Mouse (Mus musculus) neural tube, embryonic 13.5 days (tissue): ENCODE measurements around the gene Dbil5. TPM values are rescaled to one million over a fixed set of nuclear protein-coding genes. Genes with fewer than 3 reads are reported as not detected.
"Not testable (repeated sequence)": the region's sequence is repeated elsewhere in the genome, so short reads cannot be mapped to it uniquely, and the experiment has no call there.

Source experiments
- ATAC-seq: fragments of 200-750 bp; cut with Nextera tagmentation; 2 replicates; pipeline ENCODE4 v1.8.0; 2017; ENCODE audit warnings: low read depth, mild to moderate bottlenecking, moderate TSS enrichment, moderate library complexity
- H3K27ac ChIP-seq: fragments of 300-500 bp; sonication (generic); replicated peaks from 2 replicates; pipeline ENCODE4 v1.5.1; 2015; ENCODE audit warnings: moderate library complexity, mild to moderate bottlenecking, inconsistent platforms
- H3K27me3 ChIP-seq: fragments of 300-500 bp; sonication (generic); 2 replicates; pipeline ENCODE4 v1.6.1; 2015; ENCODE audit warnings: mild to moderate bottlenecking, inconsistent platforms
- H3K36me3 ChIP-seq: fragments of 300-500 bp; sonication (generic); 2 replicates; pipeline ENCODE4 v1.6.1; 2015; ENCODE audit warnings: mild to moderate bottlenecking, inconsistent platforms
- H3K4me1 ChIP-seq: fragments of 300-500 bp; sonication (generic); replicated peaks from 2 replicates; pipeline ENCODE4 v1.6.1; 2015; ENCODE audit warnings: inconsistent platforms
- H3K4me2 ChIP-seq: fragments of 300-500 bp; sonication (generic); 2 replicates; pipeline ENCODE4 v1.6.1; 2015; ENCODE audit warnings: inconsistent platforms, mild to moderate bottlenecking, moderate library complexity
- H3K4me3 ChIP-seq: fragments of 300-500 bp; sonication (generic); 2 replicates; pipeline ENCODE4 v1.5.1; 2015; ENCODE audit warnings: mild to moderate bottlenecking, inconsistent platforms
- H3K9ac ChIP-seq: fragments of 300-500 bp; sonication (generic); 2 replicates; pipeline ENCODE4 v1.6.1; 2015; ENCODE audit warnings: moderate library complexity, mild to moderate bottlenecking, inconsistent platforms
- H3K9me3 ChIP-seq: fragments of 300-500 bp; sonication (generic); 2 replicates; pipeline ENCODE4 v1.6.1; 2016; ENCODE audit warnings: inconsistent platforms
- WGBS: fragments of 180-500 bp; shearing (Covaris S2); methylation state at CpG from one replicate; pipeline ENCODE4 v1.1.7; 2015; 5-methylcytosine and 5-hydroxymethylcytosine counted together
- polyA plus RNA-seq: library from polyadenylated mRNA; unstranded; fragments of >200 nt; fragmentation: Nextera tagmentation; extraction: Ambion mirVana; gene quantifications from 2 replicates; pipeline ENCODE4 v1.2.1, GENCODE M21; 2015

The Dbil5 gene
- polyA plus RNA-seq, 1 experiment from 2014 or later, result 0.73 TPM

- Histone ChIP-seq H3K4me2 (no peak overlapping the region), H3K4me3 (no peak overlapping the region), H3K4me1 (peaks cover 12% of the 10 kb centered on the region), H3K27me3 (no peaks in the 10 kb centered on the region), H3K9ac (no peak overlapping the region), H3K36me3 (peaks cover 72% of the 10 kb centered on the region), H3K9me3 (no peaks in the 10 kb centered on the region), H3K27ac (no peak overlapping the region)
- ATAC-seq, result no peak
- WGBS, result 90% methylated on average over 5 of the region's 5 CpGs
Measured at GRCm38 (mm10) chr11:76206793-76207192, 10.6 kb upstream of the Dbil5 start.

- peaks cover 83% of the 10 kb centered on the region for H3K36me3 ChIP-seq
- 90% methylated on average over 13 of the region's 13 CpGs for WGBS
- no peak for ATAC-seq
Measured at GRCm38 (mm10) chr11:76210228-76210985, 7.0 kb upstream of the Dbil5 start.

GRCm38 (mm10) chr11:76211595-76211994, 5.8 kb upstream of the Dbil5 start:
- not testable (repeated sequence) for H3K4me2 ChIP-seq, H3K9ac ChIP-seq, H3K27me3 ChIP-seq, H3K4me3 ChIP-seq, H3K9me3 ChIP-seq, H3K27ac ChIP-seq, ATAC-seq
- Histone ChIP-seq H3K4me1 (peaks cover 11% of the 10 kb centered on the region), H3K36me3 (peaks cover 71% of the 10 kb centered on the region)
- 97% methylated on average over 6 of the region's 6 CpGs for WGBS

More at GRCm38 (mm10) chr11:76210228-76210985, 7.0 kb upstream of the Dbil5 start:
- Histone ChIP-seq H3K4me1 (no peaks in the 10 kb centered on the region), H3K9me3 (no peaks in the 10 kb centered on the region), H3K27ac (no peak overlapping the region), H3K9ac (no peak overlapping the region), H3K4me2 (no peak overlapping the region), H3K27me3 (no peaks in the 10 kb centered on the region), H3K4me3 (no peak overlapping the region)

- Histone ChIP-seq H3K4me1 (peaks cover 21% of the 10 kb centered on the region), H3K27ac (no peak overlapping the region), H3K4me3 (no peak overlapping the region), H3K36me3 (peaks cover 49% of the 10 kb centered on the region), H3K4me2 (no peak overlapping the region), H3K27me3 (no peaks in the 10 kb centered on the region), H3K9me3 (no peaks in the 10 kb centered on the region), H3K9ac (no peak overlapping the region)
- no peak for ATAC-seq
- whole genome bisulfite sequencing, result 31% methylated on average over 5 of the region's 5 CpGs
Measured at GRCm38 (mm10) chr11:76213841-76214240, 3.6 kb upstream of the Dbil5 start.

- Histone ChIP-seq H3K4me3 (no peak overlapping the region), H3K9ac (no peak overlapping the region), H3K4me2 (no peak overlapping the region), H3K9me3 (no peaks in the 10 kb centered on the region), H3K27ac (no peak overlapping the region), H3K27me3 (no peaks in the 10 kb centered on the region), H3K4me1 (peaks cover 21% of the 10 kb centered on the region), H3K36me3 (peaks cover 48% of the 10 kb centered on the region)
- ATAC-seq, result no peak
- 90% methylated on average over 2 of the region's 2 CpGs for WGBS
Measured at GRCm38 (mm10) chr11:76215011-76215410, 2.4 kb upstream of the Dbil5 start.

- Histone ChIP-seq H3K4me2 (peak overlapping the region; percentile 75), H3K4me3 (peak overlapping the region; percentile 85), H3K27me3 (no peaks in the 10 kb centered on the region), H3K9ac (no peak overlapping the region), H3K27ac (no peak overlapping the region), H3K36me3 (peaks cover 47% of the 10 kb centered on the region), H3K9me3 (no peaks in the 10 kb centered on the region), H3K4me1 (peaks cover 21% of the 10 kb centered on the region)
- 93% methylated on average over 5 of the region's 5 CpGs for WGBS
- ATAC-seq, result no peak
Measured at GRCm38 (mm10) chr11:76216049-76216540, 1.3 kb upstream of the Dbil5 start.

GRCm38 (mm10) chr11:76216681-76217389, 573 bp upstream of the Dbil5 start:
- Histone ChIP-seq H3K36me3 (peaks cover 48% of the 10 kb centered on the region), H3K9ac (peak overlapping the region; percentile 95), H3K27ac (peak overlapping the region; percentile 92), H3K4me1 (peaks cover 21% of the 10 kb centered on the region), H3K27me3 (no peaks in the 10 kb centered on the region), H3K4me3 (peak overlapping the region; percentile 85), H3K4me2 (peak overlapping the region; percentile 75), H3K9me3 (no peaks in the 10 kb centered on the region)
- 3% methylated on average over 33 of the region's 33 CpGs for WGBS
- ATAC-seq, result peak; percentile 87

- 93% methylated on average over 5 of the region's 5 CpGs for WGBS
- H3K4me3 ChIP-seq, result no peak overlapping the region
- H3K9me3 ChIP-seq, result no peaks in the 10 kb centered on the region
- H3K27me3 ChIP-seq, result no peaks in the 10 kb centered on the region
- H3K9ac ChIP-seq, result no peak overlapping the region
- H3K36me3 ChIP-seq, result peaks cover 65% of the 10 kb centered on the region
- no peaks in the 10 kb centered on the region for H3K4me1 ChIP-seq
- H3K27ac ChIP-seq, result no peak overlapping the region
- H3K4me2 ChIP-seq, result no peak overlapping the region
- ATAC-seq, result no peak
Measured at GRCm38 (mm10) chr11:76224631-76225030, 7.2 kb downstream of the Dbil5 start.

- ATAC-seq, result no peak
- H3K36me3 ChIP-seq, result peaks cover 60% of the 10 kb centered on the region
- H3K9me3 ChIP-seq, result no peaks in the 10 kb centered on the region
- no peak overlapping the region for H3K27ac ChIP-seq
- no peaks in the 10 kb centered on the region for H3K27me3 ChIP-seq
- no peak overlapping the region for H3K4me2 ChIP-seq
- no peaks in the 10 kb centered on the region for H3K4me1 ChIP-seq
- H3K9ac ChIP-seq, result no peak overlapping the region
- H3K4me3 ChIP-seq, result no peak overlapping the region
Measured at GRCm38 (mm10) chr11:76225051-76225450, 7.6 kb downstream of the Dbil5 start.

GRCm38 (mm10) chr11:76236136-76236535, 18.7 kb downstream of the Dbil5 start:
- no peaks in the 10 kb centered on the region for H3K4me1 ChIP-seq
- no peaks in the 10 kb centered on the region for H3K27me3 ChIP-seq
- WGBS, result 95% methylated on average over 3 of the region's 3 CpGs
- H3K4me2 ChIP-seq, result no peak overlapping the region
- no peak for ATAC-seq
- no peak overlapping the region for H3K9ac ChIP-seq
- no peak overlapping the region for H3K27ac ChIP-seq
- H3K4me3 ChIP-seq, result no peak overlapping the region
- no peaks in the 10 kb centered on the region for H3K9me3 ChIP-seq
- peaks cover 77% of the 10 kb centered on the region for H3K36me3 ChIP-seq

- no peak overlapping the region for H3K27ac ChIP-seq
- H3K27me3 ChIP-seq, result no peaks in the 10 kb centered on the region
- no peak overlapping the region for H3K4me3 ChIP-seq
- no peak for ATAC-seq
- H3K9me3 ChIP-seq, result no peaks in the 10 kb centered on the region
- no peak overlapping the region for H3K4me2 ChIP-seq
- no peak overlapping the region for H3K9ac ChIP-seq
- H3K36me3 ChIP-seq, result peaks cover 47% of the 10 kb centered on the region
- 99% methylated on average over 2 of the region's 2 CpGs for WGBS
- peaks cover 25% of the 10 kb centered on the region for H3K4me1 ChIP-seq
Measured at GRCm38 (mm10) chr11:76239750-76240149, 22.3 kb downstream of the Dbil5 start.
